ENCODE assay signal across 15 mouse cellular contexts in the genomic region with DNA sequence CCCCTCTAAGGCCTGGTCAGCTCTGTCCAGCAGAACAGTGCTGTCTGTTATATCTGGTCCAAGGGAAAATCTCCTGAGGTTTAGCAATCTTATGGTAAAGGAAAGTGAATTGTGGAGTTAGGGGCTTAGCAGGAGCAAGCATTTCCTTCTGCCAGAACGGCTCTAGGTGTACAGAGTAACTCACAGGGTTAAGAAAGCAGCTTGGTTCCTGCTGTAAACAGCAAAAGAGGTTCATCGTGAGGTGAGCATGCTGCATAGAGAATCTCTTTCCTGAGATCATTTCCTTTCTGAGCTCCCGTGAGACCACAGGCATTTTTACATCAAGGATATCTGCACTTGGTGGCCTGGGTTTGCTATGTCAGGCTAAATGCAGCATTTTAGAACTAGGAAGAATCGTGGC. TPM values are rescaled to one million over a fixed set of nuclear protein-coding genes. Genes with fewer than 3 reads are reported as not detected.
DNase-seq lines count a peak whose midpoint lies in the region; ATAC-seq and TF ChIP-seq lines count a peak whose summit lies in the region.
"Had no signal": no experiment of that assay in that cellular context is flagged by ENCODE, and none has a peak within 500 bp of the region (broad histone marks: within the 10 kb centered on the region; RNA-seq: fewer than 3 reads in every experiment).

No protein-coding gene starts in this region.

- WGBS in heart, embryonic 10.5 days, result 57% methylated on average over 4 of the region's 4 CpGs
- 66% methylated on average over 4 of the region's 4 CpGs for WGBS in heart, embryonic 11.5 days (ENCODE audit: insufficient replicate concordance)
- WGBS in heart, postnatal 0 days, result 57% methylated on average over 4 of the region's 4 CpGs
- WGBS in hindbrain, embryonic 12.5 days, result 78% methylated on average over 4 of the region's 4 CpGs

- H3K27me3 ChIP-seq in heart, embryonic 10.5 days (ENCODE audit: insufficient read depth, poor library complexity, severe bottlenecking), result no peaks in the 10 kb centered on the region
- no peaks in the 10 kb centered on the region for H3K27me3 ChIP-seq in heart, embryonic 11.5 days (ENCODE audit: control insufficient read depth, insufficient read depth, low read length)
- H3K27me3 ChIP-seq in megakaryocyte, embryonic 14.5 days (replicated peaks), result no peaks in the 10 kb centered on the region
- H3K27me3 ChIP-seq in heart, postnatal 0 days (ENCODE audit: control insufficient read depth, insufficient read depth, low read length), result no peaks in the 10 kb centered on the region
- no peaks in the 10 kb centered on the region for H3K27me3 ChIP-seq in hindbrain, embryonic 12.5 days
- H3K27me3 ChIP-seq: hindbrain, embryonic 15.5 days had no signal

- H3K27ac ChIP-seq in heart, embryonic 10.5 days, result no peak overlapping the region
- H3K27ac ChIP-seq in heart, embryonic 11.5 days (ENCODE audit: low read depth, low read length), result no peak overlapping the region
- peak overlapping the region; percentile 38; the same call in 1 of the 2 replicates for H3K27ac ChIP-seq in heart, postnatal 0 days (ENCODE audit: low read depth)
- H3K27ac ChIP-seq in hindbrain, embryonic 12.5 days, result no peak overlapping the region
- H3K27ac ChIP-seq: hindbrain, embryonic 15.5 days; macrophage had no signal

- H3K36me3 ChIP-seq in heart, embryonic 10.5 days, result peaks cover 18% of the 10 kb centered on the region; the same call in 1 of the 2 replicates
- peaks cover 4% of the 10 kb centered on the region for H3K36me3 ChIP-seq in heart, embryonic 11.5 days (ENCODE audit: control insufficient read depth, insufficient read depth, low read length)
- peaks cover 70% of the 10 kb centered on the region for H3K36me3 ChIP-seq in megakaryocyte, embryonic 14.5 days (replicated peaks; ENCODE audit: low read length)
- peaks cover 18% of the 10 kb centered on the region; the same call in 1 of the 2 replicates for H3K36me3 ChIP-seq in heart, postnatal 0 days (replicated peaks; ENCODE audit: control insufficient read depth, insufficient read depth, low read length)
- peaks cover 12% of the 10 kb centered on the region; the same call in 1 of the 2 replicates for H3K36me3 ChIP-seq in hindbrain, embryonic 12.5 days

- no peak overlapping the region for H3K9ac ChIP-seq in heart, embryonic 11.5 days (ENCODE audit: low read depth, low read length)
- H3K9ac ChIP-seq in heart, postnatal 0 days (replicated peaks; ENCODE audit: low read depth, low read length), result no peak overlapping the region
- H3K9ac ChIP-seq in hindbrain, embryonic 12.5 days, result no peak overlapping the region
- H3K9ac ChIP-seq: hindbrain, embryonic 15.5 days had no signal

- H3K4me3 ChIP-seq in heart, embryonic 10.5 days, result no peak overlapping the region
- no peak overlapping the region for H3K4me3 ChIP-seq in heart, embryonic 11.5 days (ENCODE audit: low read depth, low read length)
- peak overlapping the region; percentile 64 for H3K4me3 ChIP-seq in megakaryocyte, embryonic 14.5 days (replicated peaks)
- no peak overlapping the region for H3K4me3 ChIP-seq in heart, postnatal 0 days (ENCODE audit: low read depth, low read length)
- H3K4me3 ChIP-seq in hindbrain, embryonic 12.5 days, result no peak overlapping the region
- H3K4me3 ChIP-seq: hindbrain, embryonic 15.5 days had no signal

- no peak for ATAC-seq in heart, embryonic 11.5 days (replicated peaks; ENCODE audit: insufficient number of reproducible peaks, low FRiP score, low TSS enrichment)
- no peak for ATAC-seq in megakaryocyte, adult 5-6 weeks (ENCODE audit: poor library complexity, severe bottlenecking)
- peak; percentile 47; the same call in 1 of the 2 replicates for ATAC-seq in heart, postnatal 0 days (ENCODE audit: insufficient read depth, low read depth)
- ATAC-seq in hindbrain, embryonic 12.5 days (ENCODE audit: low FRiP score), result no peak
- ATAC-seq: forebrain, embryonic 16.5 days had no signal

- no peak for TF ChIP-seq EP300 in heart, postnatal 0 days (IDR thresholded peaks at IDR 0.05; ENCODE audit: low read depth)

- H3K4me1 ChIP-seq in heart, embryonic 10.5 days, result peaks cover 19% of the 10 kb centered on the region; the same call in 1 of the 2 replicates
- 0 out of 2 replicates have a peak, but pooled peaks cover 9% of the 10 kb centered on the region for H3K4me1 ChIP-seq in heart, embryonic 11.5 days (ENCODE audit: control insufficient read depth, insufficient read depth, low read length)
- peaks cover 93% of the 10 kb centered on the region for H3K4me1 ChIP-seq in megakaryocyte, embryonic 14.5 days
- 0 out of 2 replicates have a peak, but pooled peaks cover 6% of the 10 kb centered on the region for H3K4me1 ChIP-seq in heart, postnatal 0 days (ENCODE audit: control insufficient read depth, insufficient read depth)
- H3K4me1 ChIP-seq in hindbrain, embryonic 12.5 days, result no peaks in the 10 kb centered on the region
- H3K4me1 ChIP-seq: hindbrain, embryonic 15.5 days had no signal

- no peaks in the 10 kb centered on the region for H3K9me3 ChIP-seq in heart, embryonic 10.5 days
- no peaks in the 10 kb centered on the region for H3K9me3 ChIP-seq in heart, embryonic 11.5 days (replicated peaks; ENCODE audit: control insufficient read depth, low read length)
- H3K9me3 ChIP-seq in megakaryocyte, embryonic 14.5 days, result no peaks in the 10 kb centered on the region
- H3K9me3 ChIP-seq in heart, postnatal 0 days (replicated peaks; ENCODE audit: control insufficient read depth, low read length), result no peaks in the 10 kb centered on the region
- H3K9me3 ChIP-seq in hindbrain, embryonic 12.5 days (replicated peaks), result no peaks in the 10 kb centered on the region
- H3K9me3 ChIP-seq: hindbrain, embryonic 15.5 days had no signal

- TF ChIP-seq CTCF in heart, postnatal 0 days (IDR thresholded peaks at IDR 0.05; ENCODE audit: low read depth), result no peak

- no peak overlapping the region for H3K4me2 ChIP-seq in heart, embryonic 11.5 days
- no peak overlapping the region for H3K4me2 ChIP-seq in heart, postnatal 0 days (ENCODE audit: low read depth, low read length)
- no peak overlapping the region for H3K4me2 ChIP-seq in hindbrain, embryonic 12.5 days (replicated peaks)
- H3K4me2 ChIP-seq: hindbrain, embryonic 15.5 days had no signal

- DNase-seq in heart, embryonic 10.5 days (ENCODE audit: low spot score), result peak; percentile 66
- DNase-seq in heart, postnatal 0 days (ENCODE audit: low spot score), result peak; percentile 30
- no peak for DNase-seq in cerebellum, adult 8-10 months
- DNase-seq: cerebellum, adult 11-12 months; gastrocnemius, postnatal 36 days; lung, adult 2 months; retina, postnatal 1 day; spleen, adult 18-20 months had no signal

RNA-seq across cellular contexts. Expression of a gene that starts 21.8 kb away (rescaled TPM):
- 3.5 and 3.6 TPM in 2 replicates for polyA plus RNA-seq in heart, embryonic 10.5 days (2016; fragmentation: Nextera tagmentation; extraction: Ambion mirVana)
- 3.3 and 4.8 TPM in 2 replicates for polyA plus RNA-seq in heart, embryonic 11.5 days (2014; fragmentation: Nextera tagmentation; extraction: Ambion mirVana)
- polyA plus RNA-seq in megakaryocyte, embryonic 14.5 days (2012; ENCODE audit: insufficient read depth, low replicate concordance), result 10.7 and 16.9 TPM in 2 replicates
- 3.3 TPM in 2 replicates for total RNA-seq in megakaryocyte, adult 5-6 weeks (2015)
- total RNA-seq in megakaryocyte, adult 5-6 weeks (2017), result 2.6 and 3.0 TPM in 2 replicates
- 15.8 and 51.3 TPM in 2 replicates for total RNA-seq in heart, postnatal 0 days (2014; rRNA removed; ENCODE audit: low replicate concordance)
- 3.6 and 4.4 TPM in 2 replicates for polyA plus RNA-seq in heart, postnatal 0 days (2015; fragmentation: Nextera tagmentation; extraction: Ambion mirVana)
- 2.5 and 3.0 TPM in 2 replicates for polyA plus RNA-seq in hindbrain, embryonic 12.5 days (2016; fragmentation: Nextera tagmentation; extraction: Ambion mirVana)
